Mouse (Mus musculus) Patski (cell line): ENCODE measurements at regions not wholly inside any gene's neighbourhood (a gene's known extent, or its start where the extent isn't known, plus 50 kb on each side); places are given as distances from the start of the nearest gene placed in this dataset.

ENCODE experiments used
- ATAC-seq: fragments of 100-300 bp; one replicate; pipeline ENCODE4 v1.8.0; 2021
- CTCF ChIA-PET: fragments of 350-600 bp; sonication (Branson Sonifier 250); formaldehyde crosslinking; loops from one replicate; lab custom pipeline; 2022; ENCODE audit warnings: inconsistent platforms; lab: Charles Lee
- POLR2A ChIA-PET: fragments of 350-600 bp; sonication (Branson Sonifier 250); formaldehyde crosslinking; loops from one replicate; lab custom pipeline; 2022; ENCODE audit warnings: antibody characterized with exemption, inconsistent platforms; lab: Charles Lee
- DNase-seq: peaks from one replicate; pipeline ENCODE4 v3.0.0-alpha.2; 2011; ENCODE audit warnings: low read depth, low spot score
- H3K27me3 ChIP-seq: fragments of 371-371 bp; one replicate; pipeline ENCODE4 v1.5.1; 2021
- CTCF ChIP-seq: fragments of 100-300 bp; IDR thresholded peaks from one replicate; pipeline ENCODE4 v1.5.1; 2021
- in situ Hi-C: fragments of 300-500 bp; cut with MboI; formaldehyde crosslinking; loops from 3 replicates; pipeline ENCODE4 v1.11.1; 2018; ENCODE audit warnings: low pct_unique_long_range_greater_than_20kb, mixed read lengths

DNA sequence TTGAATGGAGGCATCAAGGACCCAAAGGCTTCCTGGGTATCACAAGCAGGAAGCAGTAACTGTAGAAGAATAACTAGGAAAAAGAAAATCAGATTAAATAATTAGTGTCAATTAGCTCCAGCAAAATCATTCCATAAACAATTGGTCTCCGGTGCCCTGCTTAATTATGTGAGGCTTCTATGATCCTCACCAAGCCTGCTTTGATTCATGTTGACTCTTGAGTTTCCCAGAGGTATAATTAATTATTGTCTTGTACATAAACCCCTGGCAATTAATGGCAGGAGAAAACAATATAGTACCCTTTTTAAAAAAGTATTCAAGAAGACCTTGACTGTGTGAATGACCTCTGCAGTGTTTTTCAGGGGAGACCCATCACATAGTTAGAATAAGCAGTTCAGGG is 61.5 kb upstream of the Sp8 start:
- ATAC-seq: no peak
- DNase-seq: no peak
- no peak for TF ChIP-seq CTCF
- H3K27me3 ChIP-seq: peaks cover 15% of the 10 kb centered on the region
- CTCF ChIA-PET: no interaction called here
- POLR2A ChIA-PET: no interaction called here
- in situ Hi-C loops: no loop called here

DNA sequence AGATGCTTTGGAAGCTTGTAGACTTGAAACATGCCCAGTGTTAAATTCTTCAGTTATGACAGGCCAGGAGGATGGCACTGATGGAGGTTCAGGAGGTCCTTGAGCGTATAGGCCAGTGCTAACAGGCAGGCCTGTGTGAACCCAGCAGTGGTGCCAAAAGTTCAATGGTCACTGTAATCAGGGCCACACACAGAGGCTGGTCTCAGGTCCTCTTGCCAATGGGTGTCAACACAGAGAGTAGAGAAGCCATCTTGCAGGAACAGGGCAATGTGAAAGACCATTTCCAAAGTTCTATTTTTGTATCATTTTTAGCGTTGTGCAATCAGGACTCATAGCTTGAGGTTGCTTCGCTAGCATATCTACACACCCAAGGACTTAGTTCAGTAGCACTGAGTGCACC is 64.2 kb upstream of the Sp8 start:
- TF ChIP-seq CTCF: no peak
- no peak for ATAC-seq
- CTCF ChIA-PET: no interaction called here
- in situ Hi-C loops: no loop called here
- POLR2A ChIA-PET: no interaction called here
- no peak for DNase-seq
- peaks cover 10% of the 10 kb centered on the region for H3K27me3 ChIP-seq

DNA sequence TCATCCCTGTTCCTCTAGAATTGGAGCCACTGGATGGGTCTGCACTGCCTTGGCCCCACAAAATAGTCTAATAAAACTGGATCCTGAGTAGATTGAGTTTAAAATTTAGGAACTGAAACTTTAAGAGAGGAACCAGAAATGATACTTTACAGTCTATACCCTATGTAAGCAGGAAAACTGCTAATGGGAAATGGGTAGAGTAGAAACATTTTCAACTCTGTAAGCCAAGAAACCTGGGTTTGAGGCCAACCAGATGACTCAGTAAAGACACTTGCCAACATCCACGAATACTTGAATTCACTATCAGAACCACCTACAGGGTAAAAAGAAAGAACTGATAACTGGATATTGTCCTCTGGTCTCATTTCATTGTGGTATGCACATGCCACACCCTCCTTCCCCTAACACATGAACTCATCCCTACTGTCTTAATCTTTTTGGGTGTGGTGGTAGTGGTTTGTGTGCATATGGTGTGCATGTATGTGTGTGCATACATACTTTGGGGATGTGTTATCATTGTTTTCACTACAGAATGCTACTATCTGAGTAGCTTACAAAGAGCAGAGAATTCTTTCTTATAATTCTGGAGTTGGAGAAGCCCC is 70.6 kb upstream of the Sp8 start:
- H3K27me3 ChIP-seq: peaks cover 11% of the 10 kb centered on the region
- in situ Hi-C loops: no loop called here
- ChIA-PET CTCF (interaction anchor here (0.6 kb wide), 1 partner anchor 57 kb away, joined by 3 read pairs; no protein-coding TSS in a partner anchor), POLR2A (no interaction called here)
- ATAC-seq: no peak
- no peak for TF ChIP-seq CTCF
- DNase-seq: no peak

DNA sequence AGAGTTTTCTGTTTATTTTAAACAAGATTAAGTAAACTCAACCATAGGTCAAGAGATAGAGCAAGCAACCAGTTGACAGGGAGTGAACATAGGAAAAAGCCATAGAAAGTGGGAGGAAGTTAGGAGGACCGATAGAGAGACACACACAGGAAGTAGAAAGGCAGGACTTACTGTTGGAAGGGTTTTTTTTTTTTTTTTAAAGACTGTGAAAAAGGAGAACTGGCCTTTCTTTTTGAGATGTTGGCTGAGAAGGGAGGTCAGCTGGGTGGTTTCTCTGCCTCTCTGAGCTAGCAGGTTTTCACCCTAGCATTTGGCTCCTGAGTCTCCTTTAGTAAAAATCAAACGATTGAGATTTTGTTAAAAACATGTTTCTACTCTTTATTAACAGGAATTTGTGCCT is 73.3 kb upstream of the Sp8 start:
- TF ChIP-seq CTCF: no peak
- ChIA-PET POLR2A (no interaction called here), CTCF (no interaction called here)
- ATAC-seq (no peak), DNase-seq (no peak)
- H3K27me3 ChIP-seq: peaks cover 11% of the 10 kb centered on the region
- in situ Hi-C loops: no loop called here

DNA sequence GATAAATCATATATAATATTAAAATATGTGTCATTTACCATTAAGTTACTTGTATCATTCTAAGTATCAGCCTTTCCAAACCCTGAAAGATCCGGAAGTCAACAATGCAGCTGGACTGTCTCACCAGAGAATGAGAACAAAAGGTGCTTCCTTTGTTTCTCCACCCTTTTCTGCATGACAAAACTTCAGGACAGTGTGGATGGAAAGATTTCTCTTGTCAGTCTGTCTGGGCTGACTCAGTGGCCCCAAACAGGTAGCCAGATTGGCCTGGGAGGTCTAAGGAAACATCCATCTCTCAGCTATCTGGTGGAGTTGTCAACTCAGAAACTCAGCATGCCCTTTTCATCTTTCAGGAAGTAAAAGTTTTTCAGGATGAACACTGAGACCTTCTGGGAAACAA is 79.7 kb upstream of the Sp8 start:
- DNase-seq (no peak), ATAC-seq (no peak)
- H3K27me3 ChIP-seq: peaks cover 13% of the 10 kb centered on the region
- ChIA-PET POLR2A (no interaction called here), CTCF (no interaction called here)
- in situ Hi-C loops: no loop called here
- TF ChIP-seq CTCF: no peak

DNA sequence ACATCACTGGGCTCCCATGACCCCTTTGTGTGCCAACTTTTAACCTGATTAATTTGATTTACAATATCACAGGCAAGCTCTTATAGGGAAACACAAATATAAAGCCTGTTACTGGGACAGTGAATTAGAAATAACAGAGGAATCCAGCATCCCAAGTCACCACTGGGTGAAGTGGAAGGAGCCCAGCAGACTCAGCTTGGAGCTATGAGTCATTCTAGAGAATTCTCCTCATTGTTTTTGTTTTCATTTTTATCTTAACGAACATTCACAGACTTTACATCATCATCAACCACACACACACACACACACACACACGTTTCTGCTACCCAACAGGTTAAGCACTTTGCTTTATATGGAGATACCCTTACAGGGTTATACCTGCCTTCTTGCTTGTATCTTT is 92.1 kb upstream of the Sp8 start:
- ChIA-PET POLR2A (no interaction called here), CTCF (no interaction called here)
- no peak for ATAC-seq

DNA sequence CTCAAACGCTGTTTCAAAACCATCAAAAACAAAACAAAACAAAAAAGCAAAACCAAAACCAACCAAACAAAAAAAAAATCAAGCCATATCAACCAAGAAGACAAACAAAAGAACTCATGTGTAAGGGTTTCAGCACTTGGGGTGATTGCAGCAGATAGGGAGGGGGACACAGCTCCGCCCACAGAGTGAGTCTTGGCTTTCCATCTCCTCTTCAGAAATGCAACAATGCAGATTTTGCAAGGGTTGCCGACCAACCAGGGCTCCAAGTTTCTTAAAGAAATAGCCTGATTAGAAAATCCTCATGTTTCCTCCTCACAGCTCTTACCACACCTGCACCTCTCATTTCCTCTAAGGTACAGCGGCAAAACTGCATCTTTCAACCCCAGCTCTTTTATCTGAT is 107.0 kb upstream of the Sp8 start:
- in situ Hi-C loops: no loop called here
- DNase-seq (no peak), ATAC-seq (no peak)
- ChIA-PET CTCF (no interaction called here), POLR2A (no interaction called here)
- H3K27me3 ChIP-seq: no peaks in the 10 kb centered on the region
- TF ChIP-seq CTCF: no peak

More for the DNA sequence above, 92.1 kb upstream of the Sp8 start:
- no peak for DNase-seq
- H3K27me3 ChIP-seq: no peaks in the 10 kb centered on the region
- in situ Hi-C loops: no loop called here
- TF ChIP-seq CTCF: no peak

DNA sequence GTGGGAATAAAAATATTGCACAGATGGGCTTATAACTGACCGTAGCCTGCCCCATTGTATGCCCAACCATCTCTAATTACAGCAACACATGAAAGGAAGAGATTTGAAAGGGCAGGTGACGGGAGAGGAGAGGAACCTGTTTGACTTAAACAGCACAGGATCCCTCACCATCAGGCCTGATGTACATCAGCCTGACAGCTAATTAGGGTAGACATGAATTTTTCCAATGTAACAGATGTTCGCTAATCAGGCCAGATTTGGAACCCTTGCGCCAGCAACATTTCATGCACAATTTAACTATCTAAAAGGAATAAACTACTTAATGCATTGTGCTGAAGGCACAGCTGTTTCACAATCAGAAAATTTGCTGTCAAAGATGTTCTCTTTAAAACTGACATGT is 120.2 kb upstream of the Sp8 start:
- CTCF ChIA-PET: no interaction called here
- POLR2A ChIA-PET: no interaction called here
- H3K27me3 ChIP-seq: no peaks in the 10 kb centered on the region
- DNase-seq (no peak), ATAC-seq (no peak)
- no peak for TF ChIP-seq CTCF
- in situ Hi-C loops: no loop called here

DNA sequence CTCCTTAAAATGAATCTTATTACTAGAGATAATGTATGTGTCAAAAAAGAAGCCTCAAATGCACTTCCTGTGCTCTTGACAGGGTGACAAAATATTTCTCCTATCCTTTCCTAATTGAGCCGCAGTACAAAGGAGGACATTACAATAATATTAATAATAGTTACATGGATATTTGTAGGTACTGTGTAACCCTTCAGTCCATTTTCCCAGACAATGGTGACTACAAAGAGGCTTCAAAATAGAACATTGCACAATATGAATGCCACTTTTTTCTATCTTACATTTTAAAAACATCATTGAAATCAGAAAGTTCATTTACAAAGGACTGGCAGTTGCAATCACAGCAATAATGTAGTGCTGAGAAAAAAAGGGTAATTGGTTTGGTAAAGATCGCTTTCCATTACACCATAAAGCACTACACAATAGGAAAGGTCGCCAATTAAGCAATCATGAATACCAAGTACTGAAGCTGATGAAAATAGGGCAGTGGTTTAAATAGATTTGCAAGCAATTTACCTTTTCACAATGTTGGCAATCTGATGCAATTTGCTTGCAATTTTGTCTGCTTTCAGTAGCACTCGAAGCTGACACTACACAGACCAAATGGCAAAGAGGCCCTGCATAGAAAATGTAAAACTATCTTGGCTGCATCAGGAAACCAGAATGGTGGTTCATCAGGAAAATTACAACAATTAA is 126.1 kb upstream of the Sp8 start:
- ChIA-PET CTCF (no interaction called here), POLR2A (no interaction called here)
- in situ Hi-C loops: no loop called here
- TF ChIP-seq CTCF: no peak
- no peak for DNase-seq
- no peaks in the 10 kb centered on the region for H3K27me3 ChIP-seq
- no peak for ATAC-seq

DNA sequence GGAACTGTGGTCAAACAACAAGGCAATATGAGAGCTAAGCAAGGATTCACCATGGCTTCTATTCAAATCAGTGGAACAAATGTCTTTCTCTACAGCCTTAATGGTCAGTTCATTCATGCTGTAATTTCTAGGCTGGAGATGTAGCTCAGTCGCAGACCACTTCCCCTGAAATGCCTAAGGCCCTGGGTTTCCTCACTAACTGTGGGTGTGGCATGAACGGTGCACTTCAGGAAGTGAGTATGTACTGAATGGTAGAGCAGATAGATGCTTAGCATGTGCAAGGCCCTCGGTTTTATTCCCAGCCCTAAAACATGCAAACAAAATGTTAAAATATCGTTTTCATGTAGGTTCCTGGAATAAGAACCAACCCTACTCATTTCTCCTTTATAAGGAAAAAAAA is 129.3 kb upstream of the Sp8 start:
- POLR2A ChIA-PET: no interaction called here
- H3K27me3 ChIP-seq: no peaks in the 10 kb centered on the region
- ATAC-seq: no peak
- no peak for DNase-seq
- in situ Hi-C loops: no loop called here
- TF ChIP-seq CTCF: no peak
- CTCF ChIA-PET: interaction anchor here (0.5 kb wide), 1 partner anchor 140 kb away, joined by 3 read pairs; no protein-coding TSS in a partner anchor

DNA sequence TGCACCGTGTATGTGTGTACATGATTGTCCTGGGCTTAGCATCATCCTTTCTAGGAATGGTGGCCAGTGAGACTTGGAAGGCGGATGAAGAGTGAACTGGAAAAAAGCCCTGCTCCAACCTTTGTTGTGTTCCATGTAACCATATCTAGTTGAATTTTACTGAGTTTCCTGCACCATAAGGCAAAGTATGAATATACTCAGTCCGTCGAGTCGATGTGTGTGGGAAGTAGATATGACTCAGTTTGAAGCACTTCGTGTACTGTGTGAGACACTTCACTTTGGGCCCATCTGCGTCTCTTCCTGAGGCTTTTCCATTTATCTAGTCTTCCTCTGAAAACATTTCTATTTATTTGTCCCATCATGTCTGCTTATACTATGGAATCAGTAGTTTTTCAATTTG is 139.5 kb upstream of the Sp8 start:
- in situ Hi-C loops: no loop called here

More for the DNA sequence above, 139.5 kb upstream of the Sp8 start:
- H3K27me3 ChIP-seq: no peaks in the 10 kb centered on the region
- CTCF ChIA-PET: no interaction called here
- DNase-seq (no peak), ATAC-seq (no peak)
- no peak for TF ChIP-seq CTCF
- POLR2A ChIA-PET: no interaction called here
